Mouse (Mus musculus): ENCODE measurements at regions not wholly inside any gene's neighbourhood (a gene's known extent, or its start where the extent isn't known, plus 50 kb on each side); places are given as distances from the start of the nearest gene placed in this dataset.

- intact Hi-C loops (cut with DNase I) = no loop called here
- no peak for DNase-seq (ENCODE audit: low spot score in 2 of 2)
Observed at GRCm38 (mm10) chr2:137224702-137225552, 108.5 kb upstream of the Jag1 start.

GRCm38 (mm10) chr2:137215697-137216096, 99.3 kb upstream of the Jag1 start:
- intact Hi-C loops (cut with DNase I) = no loop called here
- DNase-seq (ENCODE audit: low spot score in 2 of 2) = no peak

- no peak for DNase-seq (ENCODE audit: low spot score in 2 of 2)
Observed at GRCm38 (mm10) chr2:137207846-137208245, 91.4 kb upstream of the Jag1 start.

GRCm38 (mm10) chr2:137204274-137204850, 87.9 kb upstream of the Jag1 start:
- DNase-seq (ENCODE audit: low spot score in 2 of 2) = peak in 1 of 2 experiments; percentile 5
- intact Hi-C loops (cut with DNase I) = no loop called here

More at GRCm38 (mm10) chr2:137207846-137208245, 91.4 kb upstream of the Jag1 start:
- intact Hi-C loops (cut with DNase I) = no loop called here

- intact Hi-C loops (cut with DNase I) = no loop called here
- DNase-seq (ENCODE audit: low spot score in 2 of 2) = no peak
Observed at GRCm38 (mm10) chr2:137200101-137200500, 83.7 kb upstream of the Jag1 start.

- intact Hi-C loops (cut with DNase I) = no loop called here
- DNase-seq (ENCODE audit: low spot score in 2 of 2) = no peak
Observed at GRCm38 (mm10) chr2:137192183-137192582, 75.7 kb upstream of the Jag1 start.

- intact Hi-C loops (cut with DNase I) = no loop called here
- no peak for DNase-seq (ENCODE audit: low spot score in 2 of 2)
Observed at GRCm38 (mm10) chr2:137169176-137169575, 52.7 kb upstream of the Jag1 start.

GRCm38 (mm10) chr2:137168626-137169025, 52.2 kb upstream of the Jag1 start:
- no peak for DNase-seq (ENCODE audit: low spot score in 2 of 2)
- intact Hi-C loops (cut with DNase I) = no loop called here

All from left cerebral cortex, postnatal 36 days (tissue).